9 mouse cellular contexts compared by ENCODE assay signal in genomic region chr10:78779527-78779926, GRCm38 (mm10). TPM values are rescaled to one million over a fixed set of nuclear protein-coding genes. Genes with fewer than 3 reads are reported as not detected.
DNase-seq lines count a peak whose midpoint lies in the region; ATAC-seq and TF ChIP-seq lines count a peak whose summit lies in the region.
"Had no signal": no experiment of that assay in that cellular context is flagged by ENCODE, and none has a peak within 500 bp of the region (broad histone marks: within the 10 kb centered on the region; RNA-seq: fewer than 3 reads in every experiment).

No protein-coding gene starts in this region.

- DNase-seq in gastrocnemius, adult 2 months, result no peak
- no peak for DNase-seq in gastrocnemius, postnatal 36 days
- peak; percentile 14 for DNase-seq in right cerebral cortex, adult 18-20 months
- DNase-seq in right cerebral cortex, postnatal 25 days, result no peak
- DNase-seq in stomach, postnatal 0 days (ENCODE audit: low spot score), result no peak
- DNase-seq in spleen, adult 12 weeks (ENCODE audit: low spot score), result no peak

- H3K27ac ChIP-seq in gastrocnemius, adult 2 months, result no peak overlapping the region
- H3K27ac ChIP-seq in limb, embryonic 15.5 days, result no peak overlapping the region
- H3K27ac ChIP-seq in stomach, postnatal 0 days (replicated peaks), result no peak overlapping the region

- H3K9ac ChIP-seq in limb, embryonic 15.5 days, result peak overlapping the region; percentile 47; the same call in 1 of the 2 replicates
- H3K9ac ChIP-seq in stomach, postnatal 0 days (ENCODE audit: low read length), result peak overlapping the region; percentile 64

- intact Hi-C loops in gastrocnemius, adult 2 months (cut with DNase I), result no loop called here
- intact Hi-C loops in gastrocnemius, postnatal 36 days (cut with DNase I), result no loop called here

- H3K4me1 ChIP-seq in limb, embryonic 15.5 days, result peaks cover 14% of the 10 kb centered on the region
- H3K4me1 ChIP-seq in stomach, postnatal 0 days (replicated peaks; ENCODE audit: control insufficient read depth, insufficient read depth), result no peaks in the 10 kb centered on the region

- no peaks in the 10 kb centered on the region for H3K27me3 ChIP-seq in limb, embryonic 15.5 days
- no peaks in the 10 kb centered on the region for H3K27me3 ChIP-seq in stomach, postnatal 0 days (ENCODE audit: control insufficient read depth, insufficient read depth, low read length)

- no peaks in the 10 kb centered on the region for H3K36me3 ChIP-seq in limb, embryonic 15.5 days
- H3K36me3 ChIP-seq in stomach, postnatal 0 days (ENCODE audit: control insufficient read depth, insufficient read depth, low read length), result no peaks in the 10 kb centered on the region

- WGBS in limb, embryonic 15.5 days, result 52% methylated on average over 9 of the region's 9 CpGs
- 58% methylated on average over 9 of the region's 9 CpGs for WGBS in stomach, postnatal 0 days

- peak overlapping the region; percentile 99 for H3K4me2 ChIP-seq in limb, embryonic 15.5 days
- H3K4me2 ChIP-seq in stomach, postnatal 0 days (replicated peaks; ENCODE audit: low read depth), result peak overlapping the region; percentile 92

- no peak for ATAC-seq in limb, embryonic 15.5 days (ENCODE audit: insufficient number of reproducible peaks, low FRiP score, low TSS enrichment, low read depth)
- ATAC-seq in stomach, postnatal 0 days (ENCODE audit: low FRiP score, low TSS enrichment), result no peak
- ATAC-seq in monocyte, adult 5-6 weeks (replicated peaks; ENCODE audit: insufficient number of reproducible peaks, low FRiP score, low TSS enrichment, poor library complexity, severe bottlenecking), result no peak
- ATAC-seq: CD4-positive, CD25-positive, alpha-beta regulatory T cell, adult 4 months had no signal

- TF ChIP-seq EP300 in stomach, postnatal 0 days (optimal IDR thresholded peaks at IDR 0.05), result no peak

- TF ChIP-seq CTCF in gastrocnemius, adult 2 months (IDR thresholded peaks at IDR 0.05), result no peak
- no peak for TF ChIP-seq CTCF in stomach, postnatal 0 days (IDR thresholded peaks at IDR 0.05; ENCODE audit: low read depth)

- H3K9me3 ChIP-seq in limb, embryonic 15.5 days, result no peaks in the 10 kb centered on the region
- H3K9me3 ChIP-seq in stomach, postnatal 0 days (ENCODE audit: control insufficient read depth, low read length), result no peaks in the 10 kb centered on the region

- peak overlapping the region; percentile 72 for H3K4me3 ChIP-seq in gastrocnemius, adult 2 months
- peak overlapping the region; percentile 53 for H3K4me3 ChIP-seq in limb, embryonic 15.5 days
- peak overlapping the region; percentile 59 for H3K4me3 ChIP-seq in stomach, postnatal 0 days (ENCODE audit: low read depth, low read length)

RNA-seq across cellular contexts. Expression of gene Slc1a6, which starts 0.8 kb away (rescaled TPM):
- total RNA-seq in gastrocnemius, adult 2 months (2021), result not detected
- not detected for total RNA-seq in gastrocnemius, postnatal 36 days (2021)
- polyA plus RNA-seq in limb, embryonic 15.5 days (2015; fragmentation: Nextera tagmentation; extraction: Ambion mirVana), result 0.82 and 1.0 TPM in 2 replicates
- 0.23 and 0.38 TPM in 2 replicates for polyA plus RNA-seq in stomach, postnatal 0 days (2015; fragmentation: Nextera tagmentation; extraction: Ambion mirVana)
- not detected in 3 replicates for total RNA-seq in monocyte, adult 5-6 weeks (2017)
- polyA plus RNA-seq: CD4-positive, CD25-positive, alpha-beta regulatory T cell, adult 4 months had no signal

RNA-seq across cellular contexts. Expression of gene Ccdc105, which starts 26.7 kb away (rescaled TPM):
- not detected for total RNA-seq in gastrocnemius, adult 2 months (2021)
- total RNA-seq in gastrocnemius, postnatal 36 days (2021), result not detected
- polyA plus RNA-seq in limb, embryonic 15.5 days (2015; fragmentation: Nextera tagmentation; extraction: Ambion mirVana), result 0.10 and 0.14 TPM in 2 replicates
- 0.07 TPM in 1 of 2 replicates, not detected in the other for polyA plus RNA-seq in stomach, postnatal 0 days (2015; fragmentation: Nextera tagmentation; extraction: Ambion mirVana)
- not detected in 3 replicates for total RNA-seq in monocyte, adult 5-6 weeks (2017)
- polyA plus RNA-seq: CD4-positive, CD25-positive, alpha-beta regulatory T cell, adult 4 months had no signal
